Mouse (Mus musculus) activated CD4-positive, CD25-positive, alpha-beta regulatory T cell, adult 4 months (primary cell): ENCODE measurements around the gene Scml4. TPM values are rescaled to one million over a fixed set of nuclear protein-coding genes. Genes with fewer than 3 reads are reported as not detected.

ENCODE experiments used
- ATAC-seq: one replicate; pipeline ENCODE4 v1.8.0; 2017
- polyA plus RNA-seq, 2 experiments: library from polyadenylated mRNA; unstranded; fragments of 100-300 nt; shearing (Covaris generic); gene quantifications; one replicate each; pipeline ENCODE4 v1.2.1; 2017

The Scml4 gene
- polyA plus RNA-seq, 2 experiments from 2014 or later, result 26.9 to 40.4 TPM

DNA sequence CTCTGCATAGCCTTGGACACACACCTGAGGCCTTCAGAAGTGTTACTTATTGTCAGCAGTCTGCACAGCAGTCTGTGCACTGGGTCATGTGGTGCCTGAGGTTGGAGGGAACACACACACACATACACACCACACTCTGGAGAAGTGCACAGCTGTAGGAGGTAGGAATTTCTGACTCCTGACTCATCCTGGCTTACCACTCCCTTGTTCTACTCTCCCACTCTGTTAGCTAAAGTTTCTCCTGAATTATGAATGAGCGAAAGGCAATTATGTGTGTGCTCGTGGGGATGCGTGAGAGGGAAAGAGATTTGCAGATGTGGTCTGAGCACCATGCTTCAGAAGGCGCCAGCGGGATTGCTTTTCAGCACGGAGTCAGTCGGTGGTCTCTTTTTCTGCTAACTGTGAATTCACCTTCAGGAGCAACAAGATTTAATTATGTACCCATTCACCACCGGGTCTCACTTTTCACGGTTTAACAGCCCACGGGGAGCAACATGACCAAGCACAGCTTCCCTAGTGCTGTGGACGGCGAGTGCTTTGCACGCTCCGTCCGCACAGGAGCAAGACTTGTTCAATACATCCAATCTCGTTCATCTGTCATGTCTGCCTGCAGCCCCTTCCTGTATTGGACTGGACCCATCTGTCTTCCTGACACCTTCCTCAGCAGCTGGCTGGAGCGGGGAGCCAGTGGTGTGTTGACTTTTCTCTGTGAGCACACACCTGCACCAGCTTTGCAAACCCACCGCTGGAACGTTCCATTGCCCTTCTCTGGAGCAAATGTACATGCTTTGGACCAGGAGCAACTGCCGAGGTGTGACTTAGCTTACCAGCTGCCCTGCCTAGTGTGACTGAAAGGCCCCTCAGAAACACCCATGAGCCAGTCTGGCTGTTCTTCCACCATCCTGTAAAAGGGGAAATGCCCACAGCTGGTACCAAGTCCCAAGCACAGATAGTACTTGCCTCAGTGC, 91.2 kb downstream of the Scml4 start:
- no peak for ATAC-seq

DNA sequence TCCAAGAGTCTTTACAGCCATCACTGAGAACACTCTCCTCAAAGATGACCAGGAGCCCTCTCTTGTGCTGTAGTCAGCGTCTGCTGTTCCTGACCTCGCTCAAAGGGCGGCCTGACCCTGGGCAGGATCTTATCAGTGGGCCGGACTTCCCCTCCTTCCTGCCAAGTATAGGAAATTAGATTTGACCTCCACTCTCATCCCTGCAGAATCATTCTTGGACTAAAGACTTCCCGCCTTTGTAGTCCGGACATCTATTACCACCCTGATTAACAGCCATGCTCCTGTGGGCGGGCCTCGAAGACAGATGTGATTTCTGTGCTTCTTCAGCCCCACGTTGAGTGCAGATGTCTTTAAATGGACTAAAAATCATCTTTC, 91.9 kb downstream of the Scml4 start:
- no peak for ATAC-seq

DNA sequence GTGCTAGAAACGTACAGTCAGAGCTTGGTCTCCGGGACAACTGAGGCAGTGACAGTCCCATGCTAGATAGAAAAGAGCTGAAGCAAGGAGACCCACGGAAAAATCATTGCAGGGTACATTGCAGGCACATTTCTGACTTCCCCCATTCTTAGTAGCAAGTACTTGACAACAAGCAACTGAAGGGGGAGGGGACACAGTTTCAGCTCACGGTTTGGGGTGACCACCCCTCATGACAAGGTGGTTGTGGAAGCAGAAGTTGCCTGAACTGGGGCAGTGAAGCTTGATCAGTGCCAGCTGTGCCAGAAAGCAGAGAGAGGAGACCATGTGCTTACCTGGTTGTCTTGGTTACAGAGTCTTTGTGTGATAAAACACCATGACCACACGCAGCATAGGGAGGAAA, 93.4 kb downstream of the Scml4 start:
- no peak for ATAC-seq

DNA sequence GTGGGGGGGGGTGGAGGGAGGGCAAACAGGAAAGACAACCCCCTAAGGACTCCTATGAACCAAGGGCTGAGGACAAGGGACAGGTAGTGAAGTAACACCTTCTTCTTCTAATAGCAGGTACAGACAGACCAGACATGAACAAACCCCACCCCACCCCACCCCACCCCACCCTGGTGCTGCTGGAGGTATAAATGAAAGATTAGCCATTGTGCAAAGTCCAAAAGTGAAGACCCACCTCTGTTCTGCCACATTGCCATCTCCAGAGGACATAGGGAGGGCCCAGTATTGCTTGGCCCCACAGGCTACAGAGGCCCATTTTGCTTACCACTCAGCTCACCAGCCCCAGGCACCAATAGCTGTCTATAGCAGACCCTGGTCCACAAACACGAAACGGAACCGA, 95.0 kb downstream of the Scml4 start:
- ATAC-seq, result no peak

DNA sequence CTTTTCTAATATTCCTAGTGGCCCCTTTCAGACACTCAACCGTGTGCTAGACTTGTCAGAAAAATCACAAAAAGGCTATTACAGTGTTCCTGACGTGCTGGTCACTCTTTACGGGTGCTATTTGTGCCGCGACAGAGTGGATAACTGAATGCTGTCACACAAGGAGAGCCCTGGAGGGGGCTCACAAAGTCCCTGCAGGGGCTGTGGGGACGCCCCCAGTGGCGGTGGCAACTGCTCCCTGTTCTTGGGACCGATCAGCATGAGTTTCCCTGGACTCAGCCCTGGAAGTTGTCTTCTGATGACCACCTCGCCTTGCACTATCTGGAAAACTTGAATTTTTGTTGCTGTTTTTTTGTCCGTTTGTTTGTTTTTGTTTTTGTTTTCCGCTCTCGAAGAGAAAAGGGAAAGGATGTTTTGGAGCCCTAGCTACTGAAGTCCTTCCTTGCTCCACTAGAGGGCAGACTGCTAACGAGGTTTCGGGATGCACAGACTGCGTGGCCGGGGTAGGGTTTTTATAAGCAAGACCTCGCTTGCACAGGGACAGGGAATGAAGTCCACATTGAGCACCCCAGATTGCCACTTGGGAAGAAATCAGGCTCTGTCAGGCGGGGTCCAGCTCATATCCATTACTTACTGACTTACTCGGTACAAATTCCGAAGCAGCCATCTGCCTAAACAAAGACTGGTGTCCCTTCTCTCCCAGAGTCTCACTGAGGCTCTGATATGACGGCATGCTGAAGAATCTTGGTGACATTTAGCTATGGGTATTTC, 97.9 kb downstream of the Scml4 start:
- no peak for ATAC-seq

DNA sequence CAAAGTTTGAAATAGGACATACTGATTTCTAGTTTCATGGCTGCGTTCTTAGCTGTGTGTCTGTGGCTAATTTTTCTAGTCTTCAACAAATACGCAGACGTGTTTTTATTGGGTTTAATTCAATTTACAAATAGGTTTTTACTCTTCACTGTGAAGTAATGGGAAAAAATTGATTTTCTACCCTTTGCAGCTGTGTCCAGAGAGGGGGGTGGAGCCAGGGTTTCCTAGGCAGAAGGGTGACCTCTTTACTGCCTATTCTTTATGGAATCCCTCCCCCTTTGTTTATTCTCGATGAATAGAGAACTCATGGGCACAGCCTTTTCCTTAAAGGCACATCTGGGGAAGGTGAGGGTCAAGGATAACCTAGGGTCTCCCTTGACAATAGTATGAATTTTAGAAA, 98.5 kb downstream of the Scml4 start:
- no peak for ATAC-seq

DNA sequence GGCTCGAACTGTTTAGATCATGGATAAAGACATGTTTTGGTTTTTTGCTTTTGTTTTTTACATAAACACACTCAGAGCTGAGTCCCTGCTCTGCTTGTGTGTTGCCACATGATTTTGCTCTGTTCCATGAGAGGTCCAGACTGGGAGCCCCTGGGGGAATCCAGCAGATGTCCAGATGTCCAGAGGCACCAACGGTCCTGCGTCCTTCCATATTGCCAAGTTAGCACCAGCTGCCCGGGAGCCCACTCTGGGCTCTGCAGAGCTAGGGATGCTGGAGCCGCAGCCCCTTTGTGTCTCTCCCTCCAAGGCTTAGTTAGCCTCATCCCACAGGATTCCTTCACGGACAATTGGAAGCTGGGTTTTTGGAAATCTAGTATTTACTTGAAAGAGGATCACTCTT, 101.6 kb downstream of the Scml4 start:
- no peak for ATAC-seq

DNA sequence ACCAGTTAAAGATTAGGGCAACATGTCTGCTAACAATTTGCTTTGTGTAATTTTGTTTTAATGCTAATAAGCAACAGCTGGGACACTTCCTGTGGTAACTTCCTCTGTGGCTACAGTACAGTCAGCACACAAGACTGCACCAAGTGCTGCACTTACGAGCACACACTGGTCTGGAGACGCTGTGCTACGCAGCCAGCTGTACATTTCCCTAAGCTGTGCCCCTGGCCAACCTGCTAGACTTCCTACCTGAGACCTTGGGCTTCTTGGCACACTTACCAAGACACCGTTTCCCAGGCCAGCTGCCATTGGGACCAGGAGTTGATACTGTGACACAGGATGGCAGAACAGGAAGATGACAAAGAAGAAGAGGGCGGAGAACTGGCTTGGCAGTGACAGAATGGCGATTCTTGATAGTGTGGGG, 102.0 kb downstream of the Scml4 start:
- ATAC-seq, result peak; percentile 84

DNA sequence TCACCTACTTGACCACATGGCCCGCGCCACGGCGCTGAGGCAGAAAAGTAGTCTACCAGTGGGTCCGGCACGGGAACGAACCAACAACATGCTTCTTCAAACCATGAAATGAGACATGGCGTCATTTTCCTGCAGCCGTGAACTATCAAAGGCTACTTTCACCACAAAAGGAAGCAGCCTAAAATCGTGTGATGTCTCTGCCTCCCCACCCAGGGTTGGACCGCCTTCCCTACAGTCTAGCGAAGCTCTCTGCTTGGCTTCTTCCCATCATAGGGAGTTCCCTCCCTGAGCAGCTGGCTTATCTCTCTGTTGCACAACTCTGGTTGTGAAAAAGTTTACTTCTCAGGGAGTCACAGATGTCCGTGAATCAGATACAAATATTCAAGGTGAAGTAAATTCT, 102.5 kb downstream of the Scml4 start:
- peak; percentile 48 for ATAC-seq

DNA sequence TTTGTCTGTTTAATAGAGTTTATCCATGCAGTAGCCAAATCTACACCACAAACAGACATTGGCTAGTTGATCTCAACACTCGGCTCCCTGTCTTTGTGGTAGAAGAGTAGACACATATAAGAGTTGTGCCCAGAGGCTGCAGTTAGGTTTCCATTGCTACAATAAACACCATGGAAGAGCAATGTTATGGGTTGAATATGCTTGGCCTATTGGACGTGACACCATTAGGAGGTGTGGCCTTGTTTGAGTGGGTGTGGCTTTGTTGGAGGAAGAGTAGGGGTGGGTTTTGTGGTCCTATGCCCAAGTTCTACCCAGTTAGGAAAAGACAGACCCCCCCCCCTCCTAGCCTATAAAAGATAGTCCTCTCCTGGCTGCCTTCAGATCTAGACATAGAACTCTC, 102.9 kb downstream of the Scml4 start:
- ATAC-seq, result no peak

DNA sequence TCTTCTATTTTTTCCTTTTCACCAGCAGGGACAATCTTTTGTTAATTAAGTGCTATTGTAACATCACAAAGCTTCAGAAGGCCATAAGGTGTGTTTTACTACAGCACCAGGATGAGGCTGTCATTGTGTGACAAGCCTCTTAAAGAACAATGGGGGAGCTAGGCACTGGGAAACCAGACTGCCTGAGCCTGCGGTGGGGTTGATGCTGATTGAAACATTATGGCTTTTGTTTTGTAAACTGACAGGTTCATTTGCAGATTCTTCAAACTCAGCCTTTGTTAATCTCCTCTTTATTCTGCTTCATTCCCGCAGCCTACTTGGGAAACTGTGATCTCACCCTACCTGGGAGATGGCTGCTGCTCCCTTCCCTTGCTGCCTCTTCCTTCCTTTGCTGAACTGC, 108.2 kb downstream of the Scml4 start:
- ATAC-seq, result no peak

DNA sequence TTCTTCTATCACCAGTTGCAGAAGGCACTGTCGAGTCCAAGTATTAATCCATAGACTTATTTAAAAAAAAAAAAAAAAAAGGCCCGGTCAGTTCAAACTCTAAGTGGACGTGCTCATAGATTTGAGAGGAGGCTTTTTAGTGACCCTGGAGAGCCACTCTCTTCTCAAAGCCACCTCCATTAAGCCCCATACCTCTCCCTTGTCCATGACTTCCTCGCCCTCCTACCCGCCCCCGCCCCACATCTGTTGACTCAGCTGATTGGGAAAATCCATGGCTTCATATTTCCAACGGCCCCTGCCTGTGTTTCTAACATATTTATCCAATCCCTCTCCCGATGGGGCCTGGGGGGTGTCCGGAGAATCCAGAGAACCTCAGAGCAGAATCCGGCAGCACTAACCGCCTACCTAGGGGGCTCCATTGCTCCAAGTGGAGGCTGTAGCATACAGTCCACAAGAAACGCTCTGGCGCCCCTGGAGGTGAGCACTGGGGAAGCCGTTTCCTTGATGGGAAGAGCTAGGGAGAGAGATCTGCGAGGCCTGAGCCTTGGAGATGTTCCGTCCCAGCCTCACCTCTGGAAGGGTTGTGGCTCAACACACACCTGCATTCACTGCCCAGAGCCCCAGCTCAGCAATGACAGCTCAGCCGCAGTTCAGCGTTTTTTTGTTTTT, 112.5 kb downstream of the Scml4 start:
- no peak for ATAC-seq

DNA sequence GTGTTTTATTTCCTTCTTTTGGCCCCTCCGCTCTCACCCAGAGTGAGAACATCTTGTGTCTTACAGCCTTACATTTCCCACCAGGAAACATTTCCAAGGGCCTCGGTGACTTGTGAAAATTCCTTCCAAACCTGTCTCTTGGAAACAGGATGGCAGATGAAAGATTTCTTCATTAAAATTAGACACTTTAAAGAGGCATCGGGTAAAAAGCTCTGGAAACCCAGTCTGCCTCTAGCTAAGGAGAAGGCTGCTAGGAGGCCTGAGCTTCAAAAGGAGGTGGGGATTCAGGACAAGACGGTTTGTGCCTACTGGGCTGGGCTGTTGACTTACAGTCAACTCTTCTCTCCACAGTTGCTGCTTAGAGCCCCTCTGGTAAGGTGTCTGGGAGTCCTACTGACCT, 113.4 kb downstream of the Scml4 start:
- no peak for ATAC-seq

DNA sequence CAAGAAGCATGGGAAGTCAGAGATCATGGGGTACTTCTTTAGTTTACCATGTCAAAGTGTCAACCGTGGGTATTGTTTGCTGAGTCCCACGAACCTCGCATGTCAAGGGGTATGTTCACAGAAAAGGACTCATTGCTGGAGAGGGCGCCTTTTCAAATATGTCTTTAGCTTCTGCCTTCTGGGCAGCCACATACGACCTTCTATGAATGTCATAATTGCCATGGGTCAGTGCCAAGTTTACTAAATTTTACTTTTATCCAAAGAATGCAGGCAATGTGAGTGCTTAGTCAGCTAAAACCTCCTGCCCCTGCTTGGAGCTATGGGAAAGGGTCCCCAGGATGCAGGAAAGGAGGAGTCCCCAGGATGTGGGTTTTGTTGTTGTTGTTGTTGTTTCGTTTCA, 116.4 kb downstream of the Scml4 start:
- no peak for ATAC-seq

DNA sequence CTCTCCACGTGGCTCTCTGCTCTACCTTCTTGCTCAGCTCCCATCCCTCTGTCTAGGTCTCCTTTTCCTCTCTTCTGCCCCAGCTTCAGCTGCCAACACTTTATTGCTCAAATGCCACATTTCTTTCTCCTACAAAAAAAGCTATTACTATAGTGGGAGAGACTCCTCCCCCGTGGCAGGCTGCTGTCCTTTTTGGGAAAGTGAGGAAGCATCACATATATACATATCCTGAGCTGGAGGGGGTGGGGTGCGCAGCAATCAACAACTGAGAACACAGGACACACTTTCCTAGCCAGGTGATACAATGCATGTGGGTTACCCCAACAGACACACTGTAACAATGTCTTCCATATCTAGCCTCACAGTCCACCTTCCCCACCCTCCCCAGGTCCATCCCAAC, 118.2 kb downstream of the Scml4 start:
- no peak for ATAC-seq

DNA sequence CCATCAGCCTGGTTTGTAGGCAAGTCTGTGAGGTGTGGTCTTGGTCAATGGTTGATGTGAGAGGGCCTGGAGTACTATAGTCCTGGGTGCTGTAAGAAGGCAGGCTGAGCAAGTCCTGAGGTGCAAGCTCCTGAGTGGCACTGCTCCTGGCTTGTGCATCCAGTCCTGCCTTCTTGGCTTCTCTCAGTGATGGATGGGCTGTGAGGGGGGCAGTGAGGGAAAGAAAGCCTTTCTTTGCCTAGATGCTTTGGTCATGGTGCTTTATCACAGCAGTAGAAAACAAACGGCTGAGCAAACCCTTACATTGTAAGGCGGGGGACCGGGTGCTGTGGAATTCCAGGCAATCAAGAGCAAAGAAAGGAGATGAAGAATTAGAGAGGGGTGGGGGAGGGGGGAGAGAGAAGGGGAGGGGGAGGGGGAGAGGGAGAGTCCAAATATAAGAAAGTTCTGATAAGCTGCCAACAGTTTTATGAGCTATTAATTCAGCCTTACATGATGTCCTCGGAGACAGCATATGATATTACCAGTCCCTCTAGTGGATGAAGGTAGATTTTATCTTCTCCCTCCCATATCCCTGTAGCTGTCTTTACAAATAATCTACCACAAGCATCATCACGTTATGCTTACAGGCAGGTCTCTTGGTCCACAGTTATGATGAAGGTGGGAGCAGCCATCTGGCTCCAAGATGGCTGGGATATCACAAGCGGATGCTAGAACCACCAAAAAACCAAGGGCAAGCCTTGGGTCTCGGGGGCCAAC, 121.0 kb downstream of the Scml4 start:
- no peak for ATAC-seq

DNA sequence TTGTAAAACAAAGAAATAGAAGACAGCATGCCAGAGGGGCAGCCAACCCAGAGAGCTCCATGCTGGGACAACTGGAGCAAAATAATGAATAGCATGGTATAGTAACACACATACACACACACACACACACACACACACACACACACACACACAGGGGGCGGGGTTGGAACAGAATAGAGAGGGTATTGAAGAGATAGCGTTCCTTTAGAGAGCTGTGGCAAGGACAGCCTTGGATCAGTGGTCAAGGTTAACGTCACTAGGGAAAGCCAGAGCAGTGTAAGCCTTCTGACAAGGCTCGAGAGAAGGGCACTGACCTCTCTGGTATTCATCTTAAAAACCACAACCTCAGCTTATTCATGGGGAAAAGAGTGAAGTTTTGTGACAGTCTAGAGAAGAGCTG, 124.7 kb downstream of the Scml4 start:
- no peak for ATAC-seq

DNA sequence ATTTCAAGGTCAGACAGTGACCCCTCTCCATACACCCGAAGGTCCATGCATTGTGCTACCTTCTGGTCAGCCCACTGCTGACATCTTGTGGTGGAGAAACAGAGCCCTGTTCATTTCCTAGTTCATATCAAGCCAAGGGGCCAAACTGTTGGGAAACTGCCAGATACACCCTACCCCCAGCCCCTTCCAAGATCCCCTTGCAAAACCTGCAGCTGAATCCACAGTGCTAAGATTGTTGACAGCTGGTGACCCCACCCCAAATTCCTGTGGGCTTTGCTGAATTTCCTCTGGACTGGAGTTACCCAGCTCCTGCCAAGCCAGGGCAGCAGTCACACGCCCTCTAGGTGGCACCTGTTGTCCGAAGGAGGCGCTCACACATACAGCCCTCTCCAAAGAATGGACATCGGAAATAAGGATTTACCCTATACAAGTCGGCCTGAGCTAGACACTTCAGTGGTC, 127.5 kb downstream of the Scml4 start:
- no peak for ATAC-seq

DNA sequence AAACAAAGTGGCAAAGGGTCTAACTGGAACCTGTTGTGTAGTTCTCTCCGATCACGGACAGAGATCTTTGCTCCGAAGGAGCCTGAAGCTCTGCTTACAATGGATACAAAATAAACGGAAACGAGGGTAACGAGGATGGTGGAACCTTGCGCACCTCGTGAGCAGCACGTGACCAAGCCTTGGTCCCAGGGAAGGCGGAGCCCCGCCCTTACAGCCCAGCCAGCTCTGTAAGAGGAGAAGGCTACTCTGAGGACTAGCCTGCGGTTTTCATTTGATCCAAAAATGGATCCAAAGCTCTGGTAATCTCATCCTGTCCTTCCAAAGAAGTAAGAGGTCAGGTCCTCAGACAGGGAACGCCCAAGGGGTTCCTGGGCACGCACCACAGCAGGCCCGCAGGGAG, 128.5 kb downstream of the Scml4 start:
- ATAC-seq, result no peak

DNA sequence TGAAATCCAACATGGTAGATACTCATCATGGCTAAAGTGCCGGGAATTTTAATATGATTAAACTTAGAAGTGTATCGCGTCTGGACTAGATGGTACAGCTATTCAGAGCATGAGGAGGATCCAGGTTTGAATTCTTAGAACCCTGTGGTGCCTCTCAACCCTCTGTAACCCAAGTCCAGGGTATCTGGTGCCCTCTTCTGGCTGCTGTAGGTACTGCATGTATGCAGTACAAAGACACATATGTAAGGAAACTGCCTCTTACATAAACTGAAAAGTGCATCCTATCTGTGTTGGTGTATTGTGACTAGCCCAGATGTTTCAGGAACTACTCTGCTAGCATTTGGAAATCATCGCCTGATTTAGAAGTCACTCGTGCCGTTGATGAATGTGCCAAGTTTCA, 129.7 kb downstream of the Scml4 start:
- peak; percentile 46 for ATAC-seq

DNA sequence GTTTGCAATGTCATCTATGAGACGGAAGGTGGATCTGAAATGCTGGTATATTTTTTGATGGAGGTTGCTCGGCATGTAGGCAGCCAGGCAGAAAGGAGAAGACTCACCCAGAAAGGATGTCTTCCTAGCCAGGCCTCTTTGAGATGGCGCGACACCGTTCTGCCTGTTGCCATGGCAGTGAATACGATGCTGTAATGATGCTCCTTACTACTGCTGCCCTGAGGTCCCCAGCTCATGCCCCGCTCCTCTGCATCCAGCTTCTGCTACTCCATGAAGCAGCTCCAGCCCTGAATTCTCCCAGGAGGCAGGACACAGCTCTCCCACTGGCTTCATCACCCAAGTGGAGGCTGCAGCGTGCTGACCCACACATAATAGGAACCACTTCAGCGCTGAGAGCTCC, 130.8 kb downstream of the Scml4 start:
- no peak for ATAC-seq

DNA sequence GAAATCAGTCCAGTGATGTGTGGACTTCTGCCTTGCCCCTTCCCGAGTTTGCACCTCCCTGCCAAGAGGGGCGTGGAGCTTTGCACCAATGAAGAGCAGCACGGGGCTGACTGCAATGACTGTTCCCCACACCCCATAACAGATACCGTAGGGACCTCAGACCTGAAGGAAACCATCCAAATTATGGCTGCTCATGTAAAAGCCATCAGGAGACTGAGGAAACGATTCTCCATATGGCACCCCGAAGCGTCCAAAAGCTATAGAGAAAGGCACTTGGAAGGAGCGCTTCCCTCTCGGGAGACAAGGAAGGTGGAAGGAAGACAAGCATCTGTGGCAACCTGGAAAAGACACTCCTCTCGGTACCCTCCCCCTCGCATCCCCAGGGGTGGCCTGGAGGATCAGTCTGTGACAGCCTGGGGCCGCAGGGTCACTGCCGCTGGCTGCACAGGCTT, 134.2 kb downstream of the Scml4 start:
- no peak for ATAC-seq
